Mouse (Mus musculus): ENCODE data around the gene Eml2. TPM values are rescaled to one million over a fixed set of nuclear protein-coding genes. Genes with fewer than 3 reads are reported as not detected.

The Eml2 gene
- polyA plus RNA-seq, 1 experiment from 2014 or later = 1.9 TPM

GRCm38 (mm10) chr7:19242005-19242404 is 65.8 kb downstream of the Eml2 start:
- H3K4me1 ChIP-seq (replicated peaks; ENCODE audit: control insufficient read depth, insufficient read depth, low read length) = 0 out of 2 replicates have a peak, but pooled peaks cover 5% of the 10 kb centered on the region
- H3K9ac ChIP-seq (ENCODE audit: low read length) = no peak overlapping the region
- ATAC-seq (replicated peaks; ENCODE audit: low FRiP score, low TSS enrichment, low read depth) = no peak
- no peak for DNase-seq (ENCODE audit: low spot score)
- no peak overlapping the region for H3K4me3 ChIP-seq (ENCODE audit: low read depth, low read length)
- H3K36me3 ChIP-seq (ENCODE audit: control insufficient read depth, insufficient read depth, low read length) = peaks cover 19% of the 10 kb centered on the region
- H3K27ac ChIP-seq (ENCODE audit: low read depth) = no peak overlapping the region
- H3K9me3 ChIP-seq (ENCODE audit: control insufficient read depth, low read length) = no peaks in the 10 kb centered on the region
- no peak overlapping the region for H3K4me2 ChIP-seq (ENCODE audit: low read length)
- 93% methylated on average over 1 of the region's 1 CpGs for WGBS
- H3K27me3 ChIP-seq (replicated peaks; ENCODE audit: control insufficient read depth, insufficient read depth, low read length) = no peaks in the 10 kb centered on the region

GRCm38 (mm10) chr7:19243858-19244257 is 67.6 kb downstream of the Eml2 start:
- Histone ChIP-seq H3K4me1 (replicated peaks; ENCODE audit: control insufficient read depth, insufficient read depth, low read length) (0 out of 2 replicates have a peak, but pooled peaks cover 5% of the 10 kb centered on the region), H3K36me3 (ENCODE audit: control insufficient read depth, insufficient read depth, low read length) (peaks cover 26% of the 10 kb centered on the region), H3K27ac (ENCODE audit: low read depth) (no peak overlapping the region), H3K9ac (ENCODE audit: low read length) (no peak overlapping the region), H3K9me3 (ENCODE audit: control insufficient read depth, low read length) (no peaks in the 10 kb centered on the region), H3K4me2 (ENCODE audit: low read length) (no peak overlapping the region), H3K4me3 (ENCODE audit: low read depth, low read length) (no peak overlapping the region), H3K27me3 (replicated peaks; ENCODE audit: control insufficient read depth, insufficient read depth, low read length) (no peaks in the 10 kb centered on the region)
- DNase-seq (ENCODE audit: low spot score) = no peak
- WGBS = 74% methylated on average over 5 of the region's 5 CpGs
- no peak for ATAC-seq (replicated peaks; ENCODE audit: low FRiP score, low TSS enrichment, low read depth)

- Histone ChIP-seq H3K9ac (ENCODE audit: low read length) (no peak overlapping the region), H3K36me3 (ENCODE audit: control insufficient read depth, insufficient read depth, low read length) (peaks cover 26% of the 10 kb centered on the region), H3K4me3 (ENCODE audit: low read depth, low read length) (no peak overlapping the region), H3K27ac (ENCODE audit: low read depth) (no peak overlapping the region), H3K27me3 (replicated peaks; ENCODE audit: control insufficient read depth, insufficient read depth, low read length) (no peaks in the 10 kb centered on the region), H3K9me3 (ENCODE audit: control insufficient read depth, low read length) (no peaks in the 10 kb centered on the region), H3K4me2 (ENCODE audit: low read length) (no peak overlapping the region), H3K4me1 (replicated peaks; ENCODE audit: control insufficient read depth, insufficient read depth, low read length) (no peaks in the 10 kb centered on the region)
- DNase-seq (ENCODE audit: low spot score) (no peak), ATAC-seq (replicated peaks; ENCODE audit: low FRiP score, low TSS enrichment, low read depth) (no peak)
- WGBS = 88% methylated on average over 3 of the region's 3 CpGs
These were observed 68.9 kb downstream of the Eml2 start for GRCm38 (mm10) chr7:19245083-19245482.

- 85% methylated on average over 1 of the region's 1 CpGs for WGBS
- no peaks in the 10 kb centered on the region for H3K9me3 ChIP-seq (ENCODE audit: control insufficient read depth, low read length)
- no peak overlapping the region for H3K4me2 ChIP-seq (ENCODE audit: low read length)
- H3K4me3 ChIP-seq (ENCODE audit: low read depth, low read length) = no peak overlapping the region
- ATAC-seq (replicated peaks; ENCODE audit: low FRiP score, low TSS enrichment, low read depth) = no peak
- no peaks in the 10 kb centered on the region for H3K27me3 ChIP-seq (replicated peaks; ENCODE audit: control insufficient read depth, insufficient read depth, low read length)
- DNase-seq (ENCODE audit: low spot score) = no peak
- H3K9ac ChIP-seq (ENCODE audit: low read length) = no peak overlapping the region
- peaks cover 26% of the 10 kb centered on the region for H3K36me3 ChIP-seq (ENCODE audit: control insufficient read depth, insufficient read depth, low read length)
- no peak overlapping the region for H3K27ac ChIP-seq (ENCODE audit: low read depth)
- no peaks in the 10 kb centered on the region for H3K4me1 ChIP-seq (replicated peaks; ENCODE audit: control insufficient read depth, insufficient read depth, low read length)
These were observed 70.6 kb downstream of the Eml2 start for GRCm38 (mm10) chr7:19246855-19247254.

GRCm38 (mm10) chr7:19247511-19247910 is 71.3 kb downstream of the Eml2 start:
- no peak for ATAC-seq (replicated peaks; ENCODE audit: low FRiP score, low TSS enrichment, low read depth)
- H3K27ac ChIP-seq (ENCODE audit: low read depth) = no peak overlapping the region

GRCm38 (mm10) chr7:19252078-19252477 is 75.9 kb downstream of the Eml2 start:
- 80% methylated on average over 4 of the region's 4 CpGs for WGBS
- no peak for DNase-seq (ENCODE audit: low spot score)
- Histone ChIP-seq H3K9ac (ENCODE audit: low read length) (no peak overlapping the region), H3K36me3 (ENCODE audit: control insufficient read depth, insufficient read depth, low read length) (peaks cover 26% of the 10 kb centered on the region), H3K4me2 (ENCODE audit: low read length) (no peak overlapping the region), H3K27me3 (replicated peaks; ENCODE audit: control insufficient read depth, insufficient read depth, low read length) (no peaks in the 10 kb centered on the region), H3K27ac (ENCODE audit: low read depth) (no peak overlapping the region), H3K4me1 (replicated peaks; ENCODE audit: control insufficient read depth, insufficient read depth, low read length) (no peaks in the 10 kb centered on the region), H3K9me3 (ENCODE audit: control insufficient read depth, low read length) (no peaks in the 10 kb centered on the region), H3K4me3 (ENCODE audit: low read depth, low read length) (no peak overlapping the region)
- ATAC-seq (replicated peaks; ENCODE audit: low FRiP score, low TSS enrichment, low read depth) = no peak

More at GRCm38 (mm10) chr7:19247511-19247910, 71.3 kb downstream of the Eml2 start:
- Histone ChIP-seq H3K9ac (ENCODE audit: low read length) (no peak overlapping the region), H3K4me1 (replicated peaks; ENCODE audit: control insufficient read depth, insufficient read depth, low read length) (no peaks in the 10 kb centered on the region), H3K9me3 (ENCODE audit: control insufficient read depth, low read length) (no peaks in the 10 kb centered on the region), H3K4me3 (ENCODE audit: low read depth, low read length) (no peak overlapping the region), H3K36me3 (ENCODE audit: control insufficient read depth, insufficient read depth, low read length) (peaks cover 26% of the 10 kb centered on the region), H3K27me3 (replicated peaks; ENCODE audit: control insufficient read depth, insufficient read depth, low read length) (no peaks in the 10 kb centered on the region), H3K4me2 (ENCODE audit: low read length) (no peak overlapping the region)
- DNase-seq (ENCODE audit: low spot score) = no peak
- 91% methylated on average over 2 of the region's 2 CpGs for whole genome bisulfite sequencing

GRCm38 (mm10) chr7:19253437-19253836 is 77.2 kb downstream of the Eml2 start:
- Histone ChIP-seq H3K4me3 (ENCODE audit: low read depth, low read length) (no peak overlapping the region), H3K27ac (ENCODE audit: low read depth) (no peak overlapping the region), H3K4me2 (ENCODE audit: low read length) (no peak overlapping the region), H3K27me3 (replicated peaks; ENCODE audit: control insufficient read depth, insufficient read depth, low read length) (no peaks in the 10 kb centered on the region), H3K9ac (ENCODE audit: low read length) (no peak overlapping the region), H3K36me3 (ENCODE audit: control insufficient read depth, insufficient read depth, low read length) (peaks cover 33% of the 10 kb centered on the region), H3K9me3 (ENCODE audit: control insufficient read depth, low read length) (no peaks in the 10 kb centered on the region), H3K4me1 (replicated peaks; ENCODE audit: control insufficient read depth, insufficient read depth, low read length) (no peaks in the 10 kb centered on the region)
- WGBS = 75% methylated on average over 5 of the region's 5 CpGs
- no peak for ATAC-seq (replicated peaks; ENCODE audit: low FRiP score, low TSS enrichment, low read depth)
- DNase-seq (ENCODE audit: low spot score) = no peak

- 89% methylated on average over 17 of the region's 17 CpGs for WGBS
- peaks cover 52% of the 10 kb centered on the region for H3K36me3 ChIP-seq (ENCODE audit: control insufficient read depth, insufficient read depth, low read length)
- H3K27me3 ChIP-seq (replicated peaks; ENCODE audit: control insufficient read depth, insufficient read depth, low read length) = no peaks in the 10 kb centered on the region
- no peaks in the 10 kb centered on the region for H3K9me3 ChIP-seq (ENCODE audit: control insufficient read depth, low read length)
- no peak overlapping the region for H3K4me2 ChIP-seq (ENCODE audit: low read length)
- no peak overlapping the region for H3K27ac ChIP-seq (ENCODE audit: low read depth)
- no peak overlapping the region for H3K4me3 ChIP-seq (ENCODE audit: low read depth, low read length)
- ATAC-seq (replicated peaks; ENCODE audit: low FRiP score, low TSS enrichment, low read depth) (no peak), DNase-seq (ENCODE audit: low spot score) (no peak)
- H3K9ac ChIP-seq (ENCODE audit: low read length) = no peak overlapping the region
- H3K4me1 ChIP-seq (replicated peaks; ENCODE audit: control insufficient read depth, insufficient read depth, low read length) = no peaks in the 10 kb centered on the region
These were observed 79.2 kb downstream of the Eml2 start for GRCm38 (mm10) chr7:19255395-19255794.
